Mouse (Mus musculus) retina, postnatal 7 days (tissue): ENCODE measurements at regions not wholly inside any gene's neighbourhood (a gene's known extent, or its start where the extent isn't known, plus 50 kb on each side); places are given as distances from the start of the nearest gene placed in this dataset.

Experiments
- DNase-seq: peaks from one replicate; pipeline ENCODE4 v3.0.0-alpha.2; 2012; ENCODE audit warnings: low read depth, low spot score

- DNase-seq = no peak
Measured at GRCm38 (mm10) chr8:89365430-89365829, 321.5 kb upstream of the Sall1 start.

DNA sequence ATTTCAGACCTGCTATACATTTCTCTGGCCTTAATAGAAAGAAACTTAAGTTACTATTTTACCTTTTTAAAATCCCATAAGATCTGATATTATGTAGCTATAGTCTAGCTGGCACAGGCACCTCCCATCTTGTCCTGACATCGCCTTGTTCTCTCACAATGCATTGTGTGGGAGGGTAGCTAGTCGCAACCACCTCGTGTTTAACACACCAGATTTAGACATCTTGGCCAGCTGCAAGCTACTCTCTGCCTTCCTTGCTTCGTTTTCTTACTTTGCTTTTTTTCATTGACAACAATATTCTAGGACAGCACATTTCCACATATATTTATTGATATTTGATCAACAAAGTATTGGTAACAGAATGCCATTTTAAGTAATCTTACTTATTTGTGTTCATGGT is 314.4 kb upstream of the Sall1 start:
- DNase-seq = no peak

DNA sequence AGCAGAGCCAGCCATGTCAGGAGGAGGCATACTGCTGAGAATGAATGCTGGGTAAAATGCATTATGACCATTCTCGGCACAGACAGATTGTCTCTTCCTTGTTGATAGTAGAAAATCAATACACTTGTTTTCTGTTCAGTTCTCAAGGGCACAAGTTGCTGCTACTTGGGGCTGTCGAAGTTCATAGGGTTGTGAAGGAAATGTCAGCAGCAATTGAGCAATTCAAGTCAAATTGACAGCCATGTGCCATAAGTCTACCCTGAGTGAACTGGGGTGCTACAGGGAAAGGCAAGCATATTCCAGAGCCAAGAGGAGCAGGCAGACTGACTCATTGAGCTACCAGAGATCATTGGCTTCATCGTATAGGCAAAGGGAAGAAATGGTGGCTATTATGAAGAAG is 301.6 kb upstream of the Sall1 start:
- no peak for DNase-seq

DNA sequence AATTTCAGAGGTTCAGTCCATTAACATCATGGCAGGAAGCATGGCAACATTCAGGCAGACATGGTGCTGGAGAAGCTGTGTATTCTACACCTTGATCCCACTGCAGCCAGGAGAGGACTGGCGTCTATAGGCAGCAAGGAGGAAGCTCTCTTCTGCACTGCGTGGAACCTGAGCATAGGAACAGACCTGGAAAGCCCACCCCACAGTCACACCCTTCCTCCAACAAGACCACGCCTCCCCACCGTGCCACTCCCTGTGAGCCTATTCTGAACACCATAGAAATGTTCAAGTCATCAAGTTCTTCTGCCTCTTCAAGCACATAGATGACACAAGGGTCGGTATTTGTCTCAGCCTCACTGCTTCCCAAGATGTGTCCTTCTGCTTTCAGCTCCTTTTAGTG is 297.7 kb upstream of the Sall1 start:
- DNase-seq = no peak

- no peak for DNase-seq
Measured at GRCm38 (mm10) chr8:89335416-89335815, 291.5 kb upstream of the Sall1 start.

- DNase-seq = no peak
Measured at GRCm38 (mm10) chr8:89325751-89326351, 281.9 kb upstream of the Sall1 start.

- no peak for DNase-seq
Measured at GRCm38 (mm10) chr8:89325248-89325645, 281.3 kb upstream of the Sall1 start.

- DNase-seq = no peak
Measured at GRCm38 (mm10) chr8:89324462-89325247, 280.7 kb upstream of the Sall1 start.

DNA sequence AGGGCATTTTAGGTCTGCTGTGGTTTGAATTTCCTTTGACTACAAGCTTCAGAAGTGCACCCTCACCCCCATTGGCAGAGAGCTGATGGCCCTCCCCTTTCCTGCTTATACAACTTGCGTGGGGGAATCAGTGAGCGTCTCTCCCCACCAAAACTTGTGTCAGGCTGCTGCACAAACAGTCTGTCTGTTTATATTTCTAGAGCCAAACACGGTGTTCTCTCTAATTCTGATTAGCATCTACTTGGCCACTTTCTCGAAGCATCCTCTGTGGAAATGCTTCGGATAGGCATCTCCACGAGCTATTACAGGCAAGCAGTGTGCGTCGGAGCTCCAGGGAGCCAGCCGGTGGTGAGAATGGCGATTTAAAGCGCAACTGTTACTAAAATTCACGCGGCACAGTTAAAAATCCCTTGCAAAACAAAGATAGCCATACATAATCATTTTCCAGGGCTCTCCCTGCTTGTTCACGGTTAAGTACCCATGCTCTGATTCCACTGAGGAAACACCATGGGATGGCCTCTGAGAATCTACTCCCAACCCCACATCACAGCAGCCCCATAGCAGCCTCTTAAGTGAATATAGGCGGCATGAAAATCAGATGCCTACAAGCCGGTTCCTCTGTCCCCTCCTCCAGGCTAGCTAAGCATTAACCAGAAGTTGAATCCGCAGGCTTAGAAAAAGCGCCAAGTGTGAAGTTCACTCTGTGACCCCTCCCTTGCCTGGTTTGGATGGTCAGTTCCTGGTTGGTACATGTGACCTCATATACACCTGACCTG is 273.7 kb upstream of the Sall1 start:
- DNase-seq = no peak

DNA sequence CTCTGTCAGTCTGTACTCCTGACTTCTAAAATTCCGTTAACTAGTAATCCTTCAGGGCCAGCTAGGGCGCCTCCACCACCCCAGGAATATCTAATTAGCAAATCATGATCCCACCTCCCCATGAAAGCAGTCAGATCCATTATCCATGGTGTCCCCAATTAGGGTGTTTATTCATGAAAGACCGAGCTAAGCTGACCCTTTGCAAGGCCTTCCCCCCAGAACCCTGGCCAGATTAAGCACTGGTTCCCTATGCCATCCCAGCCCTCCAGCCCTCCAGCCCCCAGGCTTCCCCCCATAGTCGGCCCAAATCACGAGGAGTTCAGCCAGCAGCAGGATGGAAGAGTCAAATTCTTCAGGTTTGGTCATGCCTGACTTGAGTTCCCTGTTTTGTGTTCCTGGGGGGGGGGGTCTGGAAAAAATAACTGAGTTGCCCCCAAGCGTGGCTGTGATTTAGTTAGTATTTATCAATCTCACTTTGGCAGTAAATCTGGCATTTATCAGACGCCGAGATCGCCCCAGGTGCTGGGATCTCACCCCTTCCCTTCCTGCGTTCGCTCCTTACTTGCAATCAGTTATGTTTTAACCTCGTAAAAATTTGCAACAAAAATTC is 272.7 kb upstream of the Sall1 start:
- DNase-seq = no peak

DNA sequence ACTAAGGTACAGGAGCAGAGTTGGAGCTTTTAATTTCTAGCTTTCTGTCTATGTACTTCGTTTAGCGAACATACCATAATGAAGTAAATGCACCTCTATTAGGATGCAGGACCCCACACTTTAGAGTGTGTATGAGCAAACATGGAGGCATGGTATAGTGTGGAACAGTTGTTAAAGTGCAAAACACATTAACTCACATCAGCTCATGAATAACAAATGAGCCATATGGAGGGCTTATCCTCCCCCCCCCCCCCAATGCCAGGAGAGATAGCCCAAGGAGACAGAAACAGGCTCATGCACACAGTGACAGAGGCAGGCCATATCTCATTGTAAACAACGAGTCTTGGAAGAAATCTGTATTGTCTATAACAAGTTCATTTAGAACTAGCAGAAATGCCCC is 270.9 kb upstream of the Sall1 start:
- DNase-seq = no peak

DNA sequence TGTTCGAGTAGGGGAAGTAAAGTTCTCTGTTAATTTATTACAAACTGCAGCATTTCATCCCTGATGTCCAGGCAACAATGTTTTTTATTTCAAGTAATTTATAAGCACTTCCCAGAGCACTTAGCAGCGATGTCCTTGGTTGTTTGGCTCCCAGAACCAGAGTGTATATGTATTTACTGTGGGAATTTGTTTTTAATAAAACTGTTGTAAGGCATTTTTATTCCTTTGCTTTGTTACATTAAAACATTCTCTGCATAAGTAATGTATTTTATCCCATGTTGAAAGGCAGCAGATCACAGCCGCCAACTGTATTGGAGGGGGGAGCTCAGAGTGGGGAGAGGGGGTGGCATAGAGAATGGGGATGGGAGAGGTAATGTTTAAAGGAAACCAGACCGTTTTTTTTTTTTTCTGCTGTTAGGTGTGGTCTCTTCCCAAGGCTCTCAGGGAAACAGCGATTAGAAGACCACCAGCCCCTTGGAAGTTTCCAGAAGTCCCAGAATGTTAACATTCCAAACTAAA is 266.8 kb upstream of the Sall1 start:
- no peak for DNase-seq

DNA sequence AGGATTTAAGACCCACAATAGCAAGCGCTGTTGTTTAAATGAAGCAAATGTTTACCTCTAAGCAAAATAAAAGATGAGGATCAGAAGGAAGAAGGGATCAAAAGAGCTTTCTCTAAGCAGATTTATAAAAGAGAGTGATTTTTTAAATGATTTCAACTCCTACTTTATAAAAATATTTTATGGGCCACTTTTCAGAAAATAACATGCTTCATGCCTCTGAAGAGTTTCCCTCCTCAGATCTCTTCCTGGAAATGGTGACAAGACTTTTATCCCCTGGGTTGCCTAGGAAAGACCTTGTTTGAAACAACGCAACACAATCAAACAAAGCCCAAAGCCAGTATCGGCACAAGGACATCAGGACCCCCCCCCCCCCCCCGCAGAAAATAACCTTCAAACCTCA is 265.6 kb upstream of the Sall1 start:
- DNase-seq = no peak

GRCm38 (mm10) chr8:89308950-89309349 is 265.0 kb upstream of the Sall1 start:
- DNase-seq = no peak

- peak; percentile 25 for DNase-seq
Measured at GRCm38 (mm10) chr8:89308532-89308931, 264.6 kb upstream of the Sall1 start.

DNA sequence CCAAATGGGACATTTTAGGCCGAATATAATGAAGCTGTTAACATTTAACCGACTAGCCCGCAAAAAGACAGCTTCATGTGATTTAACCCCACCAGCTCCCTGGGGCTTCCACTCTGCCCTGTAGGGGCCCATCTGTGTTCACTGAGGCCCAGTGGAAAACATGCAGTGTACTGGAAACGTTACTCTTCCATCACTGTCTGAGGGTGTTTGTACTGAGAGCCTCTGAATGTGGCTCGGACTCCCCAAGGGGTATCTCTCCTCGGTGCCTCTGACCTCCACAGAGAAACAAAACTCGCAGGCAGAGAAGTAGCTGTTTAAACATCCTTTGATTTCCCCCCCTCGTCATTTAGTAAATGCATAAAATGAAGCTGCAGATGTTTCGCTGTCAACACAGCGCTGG is 263.6 kb upstream of the Sall1 start:
- no peak for DNase-seq

DNA sequence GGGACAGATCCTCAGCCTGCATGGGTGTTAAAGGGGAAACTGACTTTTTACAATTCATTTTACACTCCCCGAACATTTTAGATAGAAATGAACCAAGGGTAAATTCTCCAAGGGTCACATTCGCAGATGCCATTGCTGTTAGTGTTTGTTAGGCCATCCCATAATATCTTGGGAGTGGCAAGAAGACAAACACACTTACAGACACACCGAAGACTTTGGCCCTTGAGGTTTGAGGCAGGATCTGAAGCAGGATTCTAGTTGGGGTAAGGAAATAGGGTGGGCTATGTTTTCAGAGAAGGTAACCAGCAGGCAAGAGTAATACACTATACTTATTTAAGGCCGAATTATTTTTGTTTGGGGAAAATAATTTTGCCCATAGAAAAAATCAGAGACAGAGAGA is 263.1 kb upstream of the Sall1 start:
- no peak for DNase-seq

DNA sequence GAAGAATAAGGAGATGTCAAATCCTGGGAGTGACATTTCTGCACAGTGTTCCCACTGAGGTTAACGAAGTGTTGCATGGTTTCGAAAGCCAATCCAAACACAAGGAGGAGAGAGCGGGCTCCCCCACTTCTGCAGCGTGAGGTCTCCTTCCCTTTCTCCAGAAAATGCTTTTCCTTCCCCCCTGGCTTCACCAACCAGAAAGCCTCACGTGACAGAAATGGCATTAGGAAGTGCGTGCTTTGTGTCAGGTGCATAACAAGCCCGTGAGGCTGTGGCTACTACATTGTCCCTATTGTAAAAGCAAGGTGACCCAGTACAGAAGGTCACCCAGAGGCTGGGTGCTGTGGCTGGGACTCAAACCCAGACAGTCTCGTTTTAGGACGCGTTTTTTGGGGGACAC is 260.2 kb upstream of the Sall1 start:
- no peak for DNase-seq

DNA sequence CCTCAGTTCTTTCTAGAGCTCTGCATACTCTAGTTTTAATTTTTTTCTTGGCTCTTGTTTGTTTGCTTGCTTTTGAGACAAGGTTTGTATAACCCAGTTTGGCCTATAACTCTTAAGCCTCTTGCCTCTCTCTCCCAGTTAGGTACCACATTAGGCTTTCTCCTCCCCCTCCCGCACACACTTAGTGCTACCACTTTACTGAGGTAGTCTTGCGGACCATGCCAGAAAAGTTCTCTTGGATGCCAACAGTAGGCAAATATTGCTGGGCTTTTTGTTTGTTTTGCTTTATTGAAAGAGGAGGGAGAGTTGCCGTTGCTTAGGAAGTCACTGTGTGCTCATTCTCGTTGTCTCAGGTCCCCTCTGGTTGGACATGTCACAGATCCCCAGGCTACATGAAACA is 259.4 kb upstream of the Sall1 start:
- DNase-seq = no peak

GRCm38 (mm10) chr8:89299637-89300036 is 255.7 kb upstream of the Sall1 start:
- no peak for DNase-seq

DNA sequence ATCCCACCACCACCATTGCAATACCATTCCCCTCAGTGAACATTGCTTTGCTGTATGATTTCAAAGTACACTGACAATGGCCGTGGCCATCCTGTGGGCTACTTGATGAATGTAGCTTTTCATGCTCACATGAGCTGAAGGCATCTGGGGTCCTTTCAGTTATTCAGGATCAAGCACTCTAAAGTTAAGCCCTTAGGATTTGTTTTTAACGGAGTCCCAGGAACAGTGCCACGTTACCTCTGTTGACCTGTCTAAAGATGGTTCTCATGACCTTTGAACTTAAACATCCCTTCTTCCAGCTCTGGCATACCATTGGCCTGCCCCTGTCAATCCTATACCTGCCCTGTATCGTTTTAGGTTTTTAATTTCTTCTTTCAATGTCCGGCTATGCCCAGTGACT is 251.7 kb upstream of the Sall1 start:
- DNase-seq = no peak

GRCm38 (mm10) chr8:89289017-89289416 is 245.1 kb upstream of the Sall1 start:
- DNase-seq = no peak
